Mouse (Mus musculus) lung, adult 2 months (tissue): ENCODE data around the gene Rnft2.

Source experiments
- CTCF ChIP-seq: fragments of 200-500 bp; IDR thresholded peaks from 2 replicates; pipeline ENCODE4 v1.5.1; 2011; ENCODE audit warnings: mild to moderate bottlenecking, low read length, control low read depth; ENCODE audit not compliant: insufficient read depth
- POLR2A ChIP-seq: fragments of 200-500 bp; IDR thresholded peaks from 2 replicates; pipeline ENCODE4 v1.6.1; 2011; ENCODE audit warnings: low read depth, mild to moderate bottlenecking, control low read depth, low read length, borderline replicate concordance; ENCODE audit errors: extremely low read depth

- TF ChIP-seq POLR2A (no peak), CTCF (no peak)
These were observed 57.8 kb downstream of the Rnft2 start for GRCm38 (mm10) chr5:118186903-118187633.
